Mouse (Mus musculus) G1E (cell line): ENCODE results near the gene Spns2.

ENCODE experiments used
- CTCF ChIP-seq: IDR thresholded peaks from 2 replicates; pipeline ENCODE4 v1.5.1; 2012; ENCODE audit warnings: low read depth, low read length, inconsistent platforms, mixed read lengths
- GATA1 ChIP-seq: IDR thresholded peaks from 2 replicates; pipeline ENCODE4 v1.6.1; 2012; ENCODE audit warnings: borderline replicate concordance, low read length, inconsistent platforms, mixed read lengths
- GATA2 ChIP-seq: IDR thresholded peaks from 2 replicates; pipeline ENCODE4 v1.6.1; 2012; ENCODE audit warnings: low read depth, low read length, inconsistent platforms, borderline replicate concordance
- POLR2AphosphoS5 ChIP-seq: IDR thresholded peaks from 2 replicates; pipeline ENCODE4 v1.6.1; 2012; ENCODE audit warnings: low read depth, low read length, inconsistent platforms; ENCODE audit not compliant: insufficient replicate concordance

DNA sequence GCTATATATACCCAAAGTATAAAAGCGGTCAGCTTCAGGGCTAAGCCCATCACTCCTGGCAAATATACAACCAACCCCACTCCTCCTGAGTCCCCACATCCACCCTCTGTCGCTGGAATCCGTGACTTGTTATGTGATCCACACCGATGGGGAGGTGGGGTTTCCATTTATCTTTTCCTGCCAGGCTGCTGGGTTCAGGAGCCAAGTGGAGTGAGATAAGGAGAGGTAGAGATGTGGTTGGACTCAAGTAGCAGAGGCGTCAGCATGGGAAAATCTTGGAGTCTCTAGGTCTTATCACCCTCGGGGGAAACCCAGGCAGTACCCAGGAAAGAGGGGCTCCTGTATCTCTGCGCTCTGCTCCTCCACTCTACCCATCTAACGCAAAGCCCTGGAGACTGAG, 74.5 kb downstream of the Spns2 start:
- TF ChIP-seq CTCF (no peak), GATA2 (no peak), GATA1 (no peak), POLR2AphosphoS5 (no peak)
